Mouse (Mus musculus): ENCODE measurements at regions not wholly inside any gene's neighbourhood (a gene's known extent, or its start where the extent isn't known, plus 50 kb on each side); places are given as distances from the start of the nearest gene placed in this dataset. TPM values are rescaled to one million over a fixed set of nuclear protein-coding genes. Genes with fewer than 3 reads are reported as not detected.

Small RNA genes in the stretch of these regions (microRNA-seq; reads per million reads assigned to microRNA genes)
- not detected for gene Gm23061
